Mouse (Mus musculus) liver, postnatal 0 days (tissue): ENCODE results near the gene 4930512M02Rik.

Experiments used
- CTCF ChIP-seq: sonication (generic); IDR thresholded peaks from 2 replicates; pipeline ENCODE4 v1.5.1; 2016; ENCODE audit warnings: antibody characterized with exemption, low read depth
- EP300 ChIP-seq: IDR thresholded peaks from 2 replicates; pipeline ENCODE4 v1.6.1; 2016; ENCODE audit warnings: antibody characterized with exemption, low read depth, mild to moderate bottlenecking

GRCm38 (mm10) chr11:11657634-11658033, 30.0 kb upstream of the 4930512M02Rik start:
- TF ChIP-seq CTCF (no peak), EP300 (no peak)
